Mouse (Mus musculus) left cerebral cortex, adult 18-20 months (tissue): Measurements from ENCODE around the gene Sf3b1. TPM values are rescaled to one million over a fixed set of nuclear protein-coding genes. Genes with fewer than 3 reads are reported as not detected.
"Not testable (repeated sequence)": the region's sequence is repeated elsewhere in the genome, so short reads cannot be mapped to it uniquely, and the experiment has no call there.

Experiments
- DNase-seq, 2 experiments: peaks; one replicate each; pipeline ENCODE4 v3.0.0; 2021 to 2022; ENCODE audit warnings: low spot score in 2 of 2, mixed read lengths in 1 of 2
- long read RNA-seq, 2 experiments: library from polyadenylated mRNA; stranded (forward); transcript quantifications; one replicate each; pipeline ENCODE4 v2.0.0; 2021
- total RNA-seq, 2 experiments: library from RNA; stranded (reverse); gene quantifications; 2 replicates each; pipeline ENCODE4 v1.2.3; 2021

The Sf3b1 gene
- 100 to 1,000 TPM; 141 to 148 TPM for total RNA-seq
- long read RNA-seq, experiment 1, full-length matches to known transcripts: 89 of 167 reads
- long read RNA-seq, experiment 1, partial matches to known transcripts: 26 of 167 reads
- long read RNA-seq, experiment 1, other reads (novel, unspliced or antisense): 52 of 167 reads
- long read RNA-seq, experiment 2, full-length matches to known transcripts: 30 of 70 reads
- long read RNA-seq, experiment 2, partial matches to known transcripts: 17 of 70 reads
- long read RNA-seq, experiment 2, other reads (novel, unspliced or antisense): 23 of 70 reads

GRCm38 (mm10) chr1:55027253-55027801 is at the start of gene Sf3b1:
Gene Sf3b1, minus strand, starts transcription at chr1:55027481.
- DNase-seq: peak; percentile 91 to 96

- no peak for DNase-seq
These were observed 49.1 kb upstream of the Sf3b1 start for GRCm38 (mm10) chr1:55076395-55076743.

- DNase-seq: no peak
These were observed 48.5 kb upstream of the Sf3b1 start for GRCm38 (mm10) chr1:55075652-55076394.

- no peak for DNase-seq
These were observed 47.5 kb upstream of the Sf3b1 start for GRCm38 (mm10) chr1:55074757-55075156.

- DNase-seq: not testable (repeated sequence)
These were observed 45.0 kb upstream of the Sf3b1 start for GRCm38 (mm10) chr1:55072328-55072727.

- no peak for DNase-seq
These were observed 34.5 kb upstream of the Sf3b1 start for GRCm38 (mm10) chr1:55061772-55062171.

- DNase-seq: no peak
These were observed 33.8 kb upstream of the Sf3b1 start for GRCm38 (mm10) chr1:55061099-55061498.

- not testable (repeated sequence) for DNase-seq
These were observed 31.1 kb upstream of the Sf3b1 start for GRCm38 (mm10) chr1:55058383-55058782.

GRCm38 (mm10) chr1:55055322-55056115 is 28.2 kb upstream of the Sf3b1 start:
- DNase-seq: no peak

- DNase-seq: no peak
These were observed 26.3 kb upstream of the Sf3b1 start for GRCm38 (mm10) chr1:55053596-55053995.

GRCm38 (mm10) chr1:55053005-55053404 is 25.7 kb upstream of the Sf3b1 start:
- peak; percentile 38 to 61 for DNase-seq

GRCm38 (mm10) chr1:55052355-55052953 is 25.2 kb upstream of the Sf3b1 start, which contains the start of gene Coq10b:
Gene Coq10b, plus strand, starts transcription at chr1:55052770.
- DNase-seq: peak; percentile 100

- DNase-seq: no peak
These were observed 24.4 kb upstream of the Sf3b1 start for GRCm38 (mm10) chr1:55051671-55052070.

- DNase-seq: no peak
These were observed 21.7 kb upstream of the Sf3b1 start for GRCm38 (mm10) chr1:55048841-55049587.

GRCm38 (mm10) chr1:55043164-55043563 is 15.9 kb upstream of the Sf3b1 start:
- no peak for DNase-seq

GRCm38 (mm10) chr1:55042246-55042645 is 15.0 kb upstream of the Sf3b1 start:
- DNase-seq: no peak

GRCm38 (mm10) chr1:55041691-55042090 is 14.4 kb upstream of the Sf3b1 start:
- no peak for DNase-seq

- DNase-seq: no peak
These were observed 12.7 kb upstream of the Sf3b1 start for GRCm38 (mm10) chr1:55039944-55040343.

GRCm38 (mm10) chr1:55031026-55031779 is 3.9 kb upstream of the Sf3b1 start:
- DNase-seq: no peak

GRCm38 (mm10) chr1:55029446-55029845 is 2.2 kb upstream of the Sf3b1 start:
- no peak for DNase-seq
